Mouse (Mus musculus) cerebellum, postnatal 10 days (tissue): ENCODE measurements at regions not wholly inside any gene's neighbourhood (a gene's known extent, or its start where the extent isn't known, plus 50 kb on each side); places are given as distances from the start of the nearest gene placed in this dataset.
"Not testable (repeated sequence)": the region's sequence is repeated elsewhere in the genome, so short reads cannot be mapped to it uniquely, and the experiment has no call there.

Experiments
- DNase-seq, 2 experiments: peaks; one replicate each; pipeline ENCODE4 v3.0.0; 2021; ENCODE audit warnings: mixed read lengths in 2 of 2

DNA sequence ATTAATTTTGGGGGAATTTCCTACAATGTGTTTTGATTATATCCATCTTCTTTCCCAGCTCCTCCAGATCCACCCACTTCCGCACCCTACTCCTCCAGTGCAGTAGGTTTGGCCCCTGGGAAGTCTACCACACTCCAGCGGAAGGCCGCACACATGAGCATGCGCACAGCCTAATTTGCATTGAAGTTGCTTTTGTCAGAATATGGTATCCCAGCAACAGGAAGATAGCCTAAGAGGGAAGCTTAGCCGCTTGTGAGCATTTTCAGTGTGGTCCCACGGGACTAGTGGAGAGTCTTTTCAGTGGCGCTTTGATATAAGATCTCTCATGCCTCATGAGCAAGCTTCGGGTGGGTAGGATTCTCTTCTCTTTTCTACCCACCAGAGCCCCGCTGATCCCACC lies 455.6 kb downstream of the Cbln4 start:
- DNase-seq = peak in 1 of 2 experiments; percentile 14

DNA sequence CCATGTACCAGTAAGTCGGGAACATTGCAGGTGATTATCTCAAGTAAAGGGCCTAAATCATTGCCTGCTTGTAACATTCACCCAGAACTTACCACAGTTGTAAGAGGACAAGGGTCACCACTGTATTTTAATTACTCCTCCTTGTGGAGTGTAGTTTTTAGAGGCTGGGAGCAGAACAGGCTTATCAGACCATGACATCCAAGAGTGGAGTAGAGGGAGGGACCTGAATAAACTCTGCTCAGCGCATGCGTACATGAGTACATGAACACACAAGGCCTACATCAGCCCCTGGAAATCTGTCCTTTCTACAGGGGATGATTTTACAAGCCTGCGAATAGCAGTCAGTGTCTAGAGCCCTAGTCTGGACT lies 456.4 kb downstream of the Cbln4 start:
- DNase-seq = no peak

DNA sequence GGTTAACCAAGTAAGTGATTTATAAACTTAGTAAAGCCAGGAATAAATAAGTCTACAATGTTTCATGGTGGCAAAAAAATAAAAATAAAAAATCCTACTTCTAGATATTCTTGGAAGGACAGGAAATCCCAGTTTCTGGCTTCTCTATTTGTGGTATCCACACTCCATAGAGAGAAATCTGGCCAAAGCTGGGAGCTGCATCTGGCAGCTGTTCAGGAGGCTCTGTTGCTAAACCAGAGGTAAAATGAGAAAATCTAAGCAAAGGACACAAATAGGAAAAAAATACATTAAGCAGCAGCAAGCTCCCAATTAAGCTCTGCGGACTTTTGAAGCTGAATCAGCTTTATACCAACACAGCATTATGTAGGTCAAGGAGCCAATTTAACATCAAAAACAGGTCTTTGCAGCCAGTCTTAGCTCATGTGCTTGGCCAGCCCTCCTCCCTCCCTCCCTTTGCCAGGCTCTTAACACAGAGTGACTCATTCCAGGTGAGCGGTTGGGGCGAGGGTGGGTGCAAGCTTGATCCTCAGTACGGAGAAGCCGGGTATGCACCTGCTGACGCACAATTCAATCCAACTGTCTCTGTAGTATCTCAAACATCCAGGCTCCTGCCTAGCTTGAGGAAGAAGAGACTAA lies 456.9 kb downstream of the Cbln4 start:
- DNase-seq = no peak

DNA sequence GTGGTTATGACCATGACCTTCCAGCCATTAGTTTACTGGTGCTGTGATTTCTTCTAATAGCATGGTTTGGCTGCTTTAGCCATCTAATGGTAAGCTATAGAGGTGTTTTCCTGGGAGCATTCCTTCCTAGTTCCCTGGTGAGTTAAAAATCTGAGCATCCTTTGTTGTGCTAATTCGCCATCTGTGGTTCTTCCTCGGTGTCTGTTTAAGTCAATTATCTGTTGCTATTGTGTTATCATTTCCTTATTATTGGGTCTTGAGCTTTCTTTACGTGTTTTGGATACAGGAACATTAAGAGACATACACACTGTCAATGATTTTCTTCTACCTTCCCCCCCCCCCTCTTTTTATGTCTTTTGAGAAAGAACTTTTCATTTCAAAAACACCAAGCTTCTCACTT lies 468.9 kb downstream of the Cbln4 start:
- DNase-seq = no peak

DNA sequence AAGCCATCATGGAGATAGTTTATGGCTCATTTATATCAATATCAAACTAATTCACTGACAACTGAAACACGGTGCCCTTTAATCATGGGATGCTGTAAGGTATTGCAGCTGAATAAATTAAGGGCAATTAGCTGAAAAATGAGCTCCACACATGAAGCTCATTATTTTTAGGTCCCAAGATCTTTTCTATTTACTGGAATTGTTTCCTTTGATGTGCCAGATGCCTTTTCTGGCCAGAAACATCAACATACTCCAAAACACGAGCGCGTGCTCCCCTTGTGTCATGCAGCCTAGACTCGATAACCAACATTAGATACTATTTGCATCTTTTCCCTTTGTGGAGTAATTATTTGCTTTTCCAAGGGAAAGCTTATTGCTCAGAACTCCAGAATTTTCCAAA lies 480.6 kb downstream of the Cbln4 start:
- no peak for DNase-seq

DNA sequence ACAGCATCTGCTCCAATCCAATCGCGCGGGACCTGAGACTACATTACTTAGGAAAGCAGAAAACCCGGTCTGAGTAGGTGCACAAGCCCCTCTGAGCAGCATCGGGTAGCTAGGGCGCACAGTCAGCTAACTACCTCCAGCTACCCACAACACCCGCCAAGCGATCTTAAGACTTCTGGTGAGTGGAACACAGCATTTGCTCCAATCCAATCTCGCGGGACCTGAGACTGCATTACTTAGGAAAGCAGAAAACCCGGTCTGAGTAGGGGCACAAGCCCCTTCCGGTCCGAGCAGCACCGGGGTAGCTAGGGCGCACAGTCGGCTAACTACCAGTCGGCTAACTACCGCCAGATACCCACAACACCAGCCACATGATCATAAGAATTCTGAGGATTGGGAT lies 500.5 kb downstream of the Cbln4 start:
- not testable (repeated sequence) for DNase-seq

DNA sequence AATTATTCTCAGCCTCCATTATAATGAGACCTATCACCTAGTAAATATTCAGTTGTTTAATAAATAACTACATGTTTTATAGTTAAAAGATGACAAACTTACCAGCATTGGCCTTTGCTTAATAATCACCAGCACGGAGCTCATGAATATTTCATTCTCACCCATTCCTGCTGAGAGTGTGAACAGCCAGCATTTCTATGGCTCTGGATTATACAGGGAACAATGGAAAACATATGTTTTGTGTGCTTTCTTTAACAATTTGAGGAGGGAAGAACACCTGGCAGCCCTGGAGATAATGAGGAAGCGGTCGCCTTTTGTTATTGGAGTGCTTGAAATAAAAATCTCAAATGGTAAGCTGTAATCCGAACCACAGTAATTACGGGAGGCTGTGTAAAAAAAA lies 528.4 kb downstream of the Cbln4 start:
- no peak for DNase-seq

DNA sequence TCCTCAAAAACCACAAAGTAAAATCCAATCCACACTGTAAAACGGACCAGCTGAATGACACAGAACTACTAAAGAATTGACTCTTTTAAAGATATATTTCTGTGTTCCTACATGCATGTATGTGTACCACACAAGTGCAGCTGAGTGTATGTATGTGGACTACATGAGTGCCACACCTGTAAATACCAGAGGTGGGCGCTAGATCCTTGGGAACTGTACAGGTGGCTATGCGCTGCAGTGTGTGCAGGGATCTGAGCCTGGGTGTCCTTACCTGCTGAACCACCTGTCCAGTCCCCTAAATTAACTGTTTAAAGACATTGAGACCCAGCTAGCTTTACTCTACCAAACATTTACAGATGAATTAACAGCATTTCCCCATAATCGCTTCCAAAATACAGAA lies 546.6 kb downstream of the Cbln4 start:
- DNase-seq = peak in 1 of 2 experiments; percentile 9

DNA sequence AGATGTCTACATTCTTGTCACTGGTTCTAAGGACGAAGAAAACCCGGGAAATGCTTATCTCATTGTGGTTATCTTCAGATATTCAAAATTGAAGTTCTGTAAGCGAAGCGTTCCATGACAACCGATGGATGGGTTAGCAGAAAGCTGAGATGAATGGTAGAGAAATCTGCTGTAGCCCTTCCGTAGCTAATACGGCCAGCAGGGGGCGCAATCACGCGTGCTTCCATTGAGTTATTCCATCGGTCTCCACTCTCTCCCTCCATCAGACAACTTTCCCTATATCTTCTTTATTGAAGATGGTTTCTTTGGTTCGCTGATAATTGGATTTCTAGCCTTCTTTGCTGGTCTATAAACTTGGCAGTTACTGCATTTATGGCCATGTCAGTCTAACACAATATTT lies 549.5 kb downstream of the Cbln4 start:
- DNase-seq = peak; percentile 87 to 92

DNA sequence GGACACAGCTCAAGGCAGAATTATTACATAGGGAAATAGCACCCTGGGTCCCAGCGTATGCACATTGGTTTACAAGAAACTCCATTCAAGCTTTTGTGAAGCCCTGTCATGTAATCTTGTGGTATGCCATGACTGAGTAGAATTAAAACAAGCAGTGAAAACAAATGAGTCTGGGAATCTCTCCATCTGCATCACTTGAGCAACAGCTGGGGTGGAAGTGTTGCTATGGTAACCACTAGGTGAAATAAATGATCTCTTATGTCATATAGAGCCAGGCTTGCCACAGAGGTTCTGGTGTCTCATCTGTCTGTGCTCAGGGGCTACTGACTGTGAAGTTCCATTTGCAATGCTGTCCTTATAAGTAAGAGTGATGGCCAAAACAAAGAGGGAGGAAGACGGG lies 556.0 kb downstream of the Cbln4 start:
- no peak for DNase-seq

DNA sequence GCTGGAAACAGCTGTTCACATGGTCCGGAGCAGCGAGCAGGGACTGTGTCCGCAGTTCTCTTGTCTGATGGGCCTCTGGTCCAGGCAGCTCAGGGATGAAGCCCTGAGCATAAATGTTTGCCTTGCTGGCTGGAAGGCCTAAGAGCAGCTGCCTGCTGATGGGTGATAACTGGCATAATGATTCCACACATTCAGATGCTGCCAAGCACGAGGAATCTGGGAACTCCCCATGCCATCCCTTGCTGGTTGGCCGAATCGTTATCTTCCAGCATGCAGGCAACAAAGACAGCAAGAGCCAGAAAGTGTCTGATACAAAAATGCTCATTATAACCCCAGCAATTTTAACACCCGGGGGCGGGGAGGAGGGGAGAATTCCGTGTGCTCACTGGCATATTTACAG lies 590.0 kb downstream of the Cbln4 start:
- peak; percentile 57 to 68 for DNase-seq

DNA sequence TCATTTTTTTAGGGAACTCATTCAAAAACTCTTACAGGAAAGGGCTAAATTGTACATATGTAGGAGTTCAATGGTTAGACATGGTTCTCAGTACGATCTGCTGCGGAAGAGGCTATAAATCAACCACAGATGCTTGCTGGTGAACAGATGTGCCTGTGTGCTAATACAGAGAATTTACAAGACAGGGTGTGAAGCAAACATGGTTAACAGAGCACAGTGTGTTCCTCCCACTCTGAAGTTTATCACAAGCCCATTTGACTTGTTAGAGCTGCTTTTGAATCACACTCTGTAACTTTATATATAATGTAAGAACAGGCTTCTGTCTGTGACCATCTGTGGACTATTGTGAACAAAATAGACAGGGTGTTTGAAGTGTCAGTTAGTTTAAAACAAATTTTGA lies 637.2 kb downstream of the Cbln4 start:
- DNase-seq = no peak

DNA sequence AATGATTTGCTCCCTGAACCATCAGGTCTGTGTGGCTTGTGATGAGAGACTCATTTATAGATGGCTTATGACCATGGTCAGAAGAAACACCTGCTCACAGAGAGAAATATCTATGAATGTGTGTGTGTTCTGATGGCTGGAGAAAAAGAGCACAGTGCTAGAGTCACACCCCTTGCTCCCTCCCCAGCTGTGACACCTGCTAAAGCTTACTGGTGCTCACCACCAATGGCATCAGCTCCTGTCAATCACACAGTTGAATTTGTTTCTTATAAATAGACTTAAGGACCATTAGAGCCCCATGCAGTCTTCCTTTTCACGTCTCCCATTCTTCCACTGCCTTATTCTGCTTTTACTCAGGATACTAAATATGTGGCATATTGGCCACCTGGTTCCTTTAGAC lies 654.3 kb downstream of the Cbln4 start:
- DNase-seq = no peak

DNA sequence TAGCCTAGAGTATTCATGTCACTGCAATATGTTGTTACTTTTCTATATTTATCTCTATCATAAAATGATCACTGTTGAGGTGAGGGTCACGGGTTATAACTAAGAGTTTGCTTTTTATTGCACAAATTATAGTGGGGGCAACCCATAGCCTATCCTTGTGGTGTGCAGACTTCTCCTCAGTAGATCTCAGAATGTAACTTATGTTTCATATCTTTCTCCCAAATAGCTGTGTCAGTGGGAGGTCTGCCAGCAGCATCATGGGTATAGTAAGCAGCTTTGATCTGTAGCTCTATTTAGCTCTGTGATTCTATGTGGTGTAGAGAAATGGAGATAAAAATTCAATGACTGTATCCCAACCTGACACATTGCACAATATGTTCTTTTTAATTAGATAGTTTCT lies 641.9 kb downstream of the Dok5 start:
- DNase-seq = peak; percentile 18 to 19

DNA sequence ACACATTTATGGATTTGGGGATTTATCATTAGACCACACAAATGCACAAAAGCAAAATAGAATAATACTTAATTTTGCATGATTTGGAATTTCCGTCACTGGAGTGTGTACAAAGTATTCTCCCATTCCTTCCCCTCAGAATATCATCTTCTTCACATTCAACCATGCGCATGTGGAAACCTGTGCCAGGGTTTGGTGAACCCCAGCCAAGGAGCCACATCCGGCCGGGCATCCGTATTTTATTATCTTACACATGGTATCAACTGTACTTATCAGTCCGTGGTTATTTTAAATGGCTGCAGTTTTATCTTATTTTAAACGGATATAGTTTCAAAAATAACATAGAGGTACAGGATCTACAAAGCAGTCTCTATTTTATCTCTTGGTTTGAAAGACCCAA lies 641.4 kb downstream of the Dok5 start:
- peak; percentile 55 to 57 for DNase-seq

DNA sequence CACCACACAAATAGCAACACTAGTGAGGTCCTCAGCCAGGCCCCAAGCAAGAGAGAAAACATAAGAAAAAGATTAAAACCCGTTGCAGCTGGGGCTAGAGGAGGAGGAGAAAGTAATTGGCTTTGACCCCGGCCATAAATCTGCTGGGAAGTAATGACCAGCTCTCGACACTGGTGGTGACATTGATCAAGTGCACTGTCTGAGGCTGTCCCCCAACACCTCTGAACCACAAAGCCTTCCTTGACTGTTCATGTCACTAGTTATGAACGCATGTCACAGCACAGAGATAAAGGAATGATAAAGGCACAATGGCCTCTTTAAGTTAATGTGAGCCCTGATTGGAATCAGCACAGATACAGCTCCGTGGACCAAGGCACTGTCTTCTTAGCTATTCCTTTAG lies 640.1 kb downstream of the Dok5 start:
- no peak for DNase-seq

DNA sequence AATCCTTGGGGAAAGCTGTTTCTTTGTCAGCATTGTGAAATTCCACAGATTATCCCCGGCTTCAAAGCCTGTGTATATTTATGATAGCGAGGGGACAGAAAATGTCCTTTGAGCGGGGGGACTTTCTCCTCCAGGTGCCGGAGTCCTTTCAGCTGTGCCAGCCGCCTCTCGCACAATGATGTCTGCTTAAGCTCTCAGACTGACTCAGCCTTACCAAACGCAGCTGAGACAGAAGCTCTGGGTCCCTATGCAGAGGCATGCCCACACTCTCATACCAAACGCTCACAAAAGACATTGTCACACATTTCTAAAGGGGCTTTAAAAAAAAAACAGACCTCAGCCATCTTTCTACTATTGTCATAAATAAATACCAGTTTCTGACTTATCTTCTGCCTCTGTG lies 633.9 kb downstream of the Dok5 start:
- DNase-seq = no peak

DNA sequence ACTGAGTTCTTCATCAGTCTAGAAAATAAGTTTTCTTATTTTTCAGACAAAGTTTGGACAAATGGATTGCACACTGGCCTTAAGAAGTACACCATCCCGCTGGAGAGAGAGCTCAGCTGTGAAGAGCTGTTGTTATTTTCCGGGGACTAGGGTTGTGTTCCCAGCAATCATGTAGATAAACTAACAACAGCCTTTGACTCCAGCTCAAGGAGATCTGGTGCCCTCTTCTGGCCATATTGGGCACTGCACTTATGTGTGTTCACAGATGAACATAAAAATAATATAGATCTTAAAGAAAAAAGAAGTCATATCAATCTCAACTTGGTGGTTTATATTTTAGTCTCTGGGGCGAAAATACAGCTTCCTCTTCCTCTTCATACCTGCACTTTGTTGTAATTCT lies 633.0 kb downstream of the Dok5 start:
- DNase-seq = peak; percentile 11 to 17

DNA sequence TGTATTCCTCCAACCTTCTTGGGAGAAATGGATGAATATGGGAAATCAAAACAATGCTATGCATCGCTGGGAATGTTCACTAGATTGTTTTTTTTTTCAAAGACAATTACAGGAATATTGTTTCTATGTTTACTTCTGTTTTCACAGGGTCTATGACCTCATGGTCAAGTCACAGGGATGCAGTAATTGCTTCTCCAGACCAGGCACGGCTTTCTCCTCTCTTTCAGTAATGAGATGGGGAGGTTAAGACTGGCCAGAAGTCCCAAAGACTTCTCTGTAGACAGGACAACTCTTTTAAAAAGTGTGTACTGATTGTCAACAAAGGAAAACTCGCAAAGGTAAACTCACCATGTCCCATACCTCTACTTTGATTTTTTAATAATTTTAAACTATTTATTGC lies 631.8 kb downstream of the Dok5 start:
- DNase-seq = no peak

DNA sequence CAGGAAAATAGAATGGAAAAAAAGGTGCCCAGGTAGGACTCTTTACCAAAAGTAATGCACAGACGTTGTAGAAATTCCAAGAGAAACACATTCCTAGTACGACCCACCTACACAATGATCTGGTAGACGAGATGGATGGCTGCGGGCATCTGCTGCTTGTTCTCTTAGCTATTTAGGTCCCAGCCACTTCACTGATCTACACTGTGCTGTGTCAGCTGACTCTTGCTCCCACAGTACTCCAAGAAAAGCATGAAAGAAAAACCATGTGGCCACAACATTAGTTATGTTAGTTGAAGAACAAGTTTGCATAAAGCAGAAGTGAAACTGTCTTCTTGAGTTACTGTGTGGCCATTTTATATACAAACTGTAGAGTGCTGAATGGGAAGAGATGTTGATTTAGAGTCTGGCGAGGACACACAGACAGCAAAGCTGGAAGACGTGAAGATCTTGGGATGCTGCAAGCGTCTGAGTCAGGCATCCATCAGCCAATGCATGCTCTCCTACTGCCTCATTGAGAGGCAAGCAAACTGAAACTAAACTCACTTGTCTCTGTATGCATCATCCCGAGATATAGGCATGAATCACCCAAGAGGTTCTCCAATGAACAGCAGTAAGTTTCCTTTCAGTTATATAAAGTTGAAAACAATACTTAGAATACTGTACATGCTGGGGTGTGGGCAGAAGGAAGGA lies 626.6 kb downstream of the Dok5 start:
- no peak for DNase-seq

DNA sequence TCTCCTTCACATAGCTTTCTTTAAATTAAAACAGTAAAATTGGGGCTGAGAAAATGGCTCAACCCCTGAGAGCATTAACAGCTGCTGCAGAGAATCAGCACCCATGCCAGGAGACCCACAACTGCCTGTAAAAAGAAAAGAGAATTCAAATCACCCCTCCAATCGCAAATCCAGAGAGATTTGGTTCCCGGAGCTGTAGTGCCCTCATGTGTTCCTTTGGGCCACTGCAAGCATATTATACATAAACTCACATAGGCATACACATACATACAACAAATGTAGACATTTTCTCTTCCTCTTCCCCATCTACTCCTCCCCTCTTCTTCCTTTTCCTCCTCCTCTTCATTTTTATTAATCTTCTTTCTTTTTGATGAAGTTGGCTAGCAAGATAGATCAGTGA lies 616.5 kb downstream of the Dok5 start:
- DNase-seq = no peak

DNA sequence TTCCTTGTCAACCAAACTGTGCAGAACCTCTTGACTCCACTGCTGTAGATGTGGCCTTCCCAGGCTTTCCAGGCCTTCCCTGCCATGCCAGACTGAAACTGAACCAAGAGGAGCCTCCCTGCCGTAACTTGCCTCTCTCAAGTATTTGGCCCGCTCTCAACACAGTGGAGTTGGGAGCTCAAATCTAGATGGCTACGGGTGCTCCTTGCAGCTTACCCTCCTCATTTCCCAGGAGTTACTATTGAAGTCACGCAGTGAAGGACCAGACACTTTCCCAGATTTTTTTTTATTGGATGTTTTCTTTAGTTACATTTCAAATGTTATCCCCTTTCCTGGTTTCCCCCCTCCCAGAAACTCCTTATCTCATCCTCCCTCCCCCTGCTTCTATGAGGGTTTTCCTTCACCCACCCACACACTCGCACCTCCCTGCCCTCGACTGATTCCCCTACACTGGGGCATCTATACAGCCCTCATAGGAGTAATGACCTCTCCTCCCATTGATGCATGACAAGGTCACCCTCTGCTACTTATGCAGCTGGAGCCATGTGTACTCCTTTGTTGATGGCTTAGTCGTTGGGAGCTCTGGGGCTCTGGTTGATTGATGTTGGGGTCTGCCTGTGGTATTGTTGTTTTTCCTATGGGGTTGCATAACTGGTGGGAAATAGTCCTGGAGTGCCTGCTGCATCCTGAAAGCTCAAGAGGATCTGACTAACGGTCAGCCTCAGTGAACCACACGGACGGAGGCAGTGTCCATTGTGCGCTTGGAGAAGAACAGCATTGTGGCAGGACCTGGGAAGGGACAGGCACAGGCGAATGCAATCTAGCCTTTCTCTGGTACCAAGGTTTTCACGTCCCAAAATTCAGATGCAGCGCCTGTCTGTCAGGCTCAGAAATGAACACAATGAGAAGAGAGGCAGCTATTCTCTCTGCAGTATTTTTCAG lies 602.5 kb downstream of the Dok5 start:
- DNase-seq = peak in 1 of 2 experiments; percentile 6

DNA sequence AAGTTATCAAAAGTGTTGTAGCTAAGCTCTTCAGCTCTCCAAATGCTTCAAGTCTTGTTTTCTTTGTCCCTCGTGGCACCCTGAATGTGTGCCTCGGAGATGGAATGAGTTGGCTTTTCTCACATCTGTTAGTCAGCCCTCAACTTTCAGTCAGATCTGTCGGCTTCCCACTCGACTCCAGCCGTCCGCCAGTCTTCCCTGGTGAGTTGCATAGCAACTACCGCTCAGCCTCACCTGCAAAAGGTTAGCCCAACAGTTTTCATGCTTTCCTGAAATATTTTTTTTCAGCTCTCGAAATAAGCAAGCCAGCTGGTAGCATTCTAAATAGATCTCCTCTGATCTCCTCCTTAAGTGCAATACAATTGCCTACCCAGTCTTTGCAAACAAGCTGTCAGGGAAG lies 601.2 kb downstream of the Dok5 start:
- no peak for DNase-seq

DNA sequence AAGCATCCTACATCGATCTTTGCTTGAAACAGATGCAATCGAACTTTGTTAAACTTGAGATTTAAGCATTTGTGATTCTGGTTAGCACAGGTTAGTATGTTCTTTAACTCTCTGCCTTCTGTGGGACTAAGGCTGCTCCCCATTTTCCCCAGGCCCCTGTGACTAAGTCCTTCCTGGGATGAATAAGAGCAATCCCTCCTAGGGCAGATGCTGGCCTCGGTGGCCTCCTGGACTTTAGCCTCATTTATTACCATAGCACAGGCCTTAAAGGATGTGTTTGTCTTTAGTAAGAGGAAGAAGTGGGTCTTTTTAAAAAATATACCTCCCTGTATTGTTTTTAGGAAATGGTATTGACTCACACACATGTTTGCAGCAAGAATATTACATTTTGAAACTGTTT lies 599.9 kb downstream of the Dok5 start:
- DNase-seq = no peak
